Mouse (Mus musculus) liver, adult (tissue): ENCODE data around the gene Olfr305.

Experiments used
- GATA4 ChIP-seq: IDR thresholded peaks from 2 replicates; pipeline ENCODE4 v1.6.1; 2014; ENCODE audit warnings: mild to moderate bottlenecking, low read length; ENCODE audit not compliant: insufficient replicate concordance

Gene Olfr305

GRCm38 (mm10) chr7:86366828-86367227 is at the start of gene Olfr305:
Gene Olfr305 (minus strand): TSS chr7:86366928.
- no peak for TF ChIP-seq GATA4

GRCm38 (mm10) chr7:86403546-86403945 is 36.8 kb upstream of the Olfr305 start, which contains the start of gene Olfr301:
Gene Olfr301 (plus strand): TSS chr7:86403846.
- no peak for TF ChIP-seq GATA4

- TF ChIP-seq GATA4: no peak
These were observed 31.0 kb upstream of the Olfr305 start, which contains the start of gene Olfr303 for GRCm38 (mm10) chr7:86397689-86398088. Gene Olfr303 (minus strand): TSS chr7:86397789.

GRCm38 (mm10) chr7:86386558-86386957 is 19.8 kb upstream of the Olfr305 start, which contains the start of gene Olfr304:
Gene Olfr304 (minus strand): TSS chr7:86386658.
- no peak for TF ChIP-seq GATA4

GRCm38 (mm10) chr7:86385769-86386168 is 19.0 kb upstream of the Olfr305 start:
- TF ChIP-seq GATA4: no peak

GRCm38 (mm10) chr7:86344253-86344652 is 22.5 kb downstream of the Olfr305 start:
- TF ChIP-seq GATA4: no peak

- no peak for TF ChIP-seq GATA4
These were observed 23.7 kb downstream of the Olfr305 start for GRCm38 (mm10) chr7:86342881-86343565.

- TF ChIP-seq GATA4: no peak
These were observed 29.2 kb downstream of the Olfr305 start, which contains the start of gene Olfr307 for GRCm38 (mm10) chr7:86337486-86337885. Gene Olfr307 (minus strand): TSS chr7:86337586.

- no peak for TF ChIP-seq GATA4
These were observed 41.2 kb downstream of the Olfr305 start, which contains the start of gene Olfr308 for GRCm38 (mm10) chr7:86325530-86325929. Gene Olfr308 (minus strand): TSS chr7:86325630.

GRCm38 (mm10) chr7:86321323-86321722 is 45.4 kb downstream of the Olfr305 start:
- no peak for TF ChIP-seq GATA4

- no peak for TF ChIP-seq GATA4
These were observed 53.1 kb downstream of the Olfr305 start, which contains the start of gene Olfr309 for GRCm38 (mm10) chr7:86313608-86314007. Gene Olfr309 (minus strand): TSS chr7:86313708.
